Mouse (Mus musculus) olfactory bulb, adult 2 months (tissue): ENCODE data around the gene Rps29.

ENCODE experiments used
- CTCF ChIP-seq: fragments of 200-500 bp; IDR thresholded peaks from 2 replicates; pipeline ENCODE4 v1.5.1; 2012; ENCODE audit warnings: low read depth, mild to moderate bottlenecking, low read length, moderate library complexity; ENCODE audit not compliant: insufficient read depth
- POLR2A ChIP-seq: fragments of 200-500 bp; IDR thresholded peaks from 2 replicates; pipeline ENCODE4 v1.6.1; 2012; ENCODE audit warnings: mild to moderate bottlenecking, low read depth, low read length, moderate library complexity; ENCODE audit not compliant: insufficient read depth

- TF ChIP-seq POLR2A (no peak), CTCF (no peak)
These were observed 36.2 kb downstream of the Rps29 start for GRCm38 (mm10) chr12:69122801-69123200.
